In genomic region chr4:62605856-62606541, GRCm38 (mm10) we compare ENCODE assay signal across 11 mouse cellular contexts. TPM values are rescaled to one million over a fixed set of nuclear protein-coding genes. Genes with fewer than 3 reads are reported as not detected.
DNase-seq lines count a peak whose midpoint lies in the region; ATAC-seq and TF ChIP-seq lines count a peak whose summit lies in the region.
"Had no signal": no experiment of that assay in that cellular context is flagged by ENCODE, and none has a peak within 500 bp of the region (broad histone marks: within the 10 kb centered on the region; RNA-seq: fewer than 3 reads in every experiment).

No protein-coding gene starts in this region.

- DNase-seq in heart, adult 2 months: no peak
- DNase-seq in heart, postnatal 25 days (ENCODE audit: low spot score): no peak
- DNase-seq in midbrain, embryonic 11.5 days (ENCODE audit: low spot score, missing footprints): no peak
- DNase-seq in embryonic facial prominence, embryonic 10.5 days (ENCODE audit: low spot score): no peak
- DNase-seq in left cerebral cortex, postnatal 36 days (ENCODE audit: low spot score in 2 of 2): no peak
- DNase-seq: B cell, adult 2 months had no signal

- intact Hi-C loops in heart, adult 2 months (cut with DNase I): loop anchor here (2.0 to 5.0 kb wide), 3 partner anchors 41 to 156 kb away; no protein-coding TSS in a partner anchor
- intact Hi-C loops in heart, postnatal 25 days (cut with DNase I): loop anchor here (2.0 kb wide), 1 partner anchor 157 kb away; no protein-coding TSS in a partner anchor
- intact Hi-C loops in left cerebral cortex, postnatal 36 days (cut with DNase I): no loop called here

- no peak overlapping the region for H3K4me2 ChIP-seq in midbrain, embryonic 12.5 days (replicated peaks)
- no peak overlapping the region for H3K4me2 ChIP-seq in midbrain, embryonic 11.5 days
- no peak overlapping the region for H3K4me2 ChIP-seq in neural tube, embryonic 14.5 days (ENCODE audit: low read depth, low read length)

- TF ChIP-seq CTCF in heart, adult 2 months (IDR thresholded peaks at IDR 0.05): no peak

- no peak for TF ChIP-seq EP300 in heart, adult 2 months (IDR thresholded peaks at IDR 0.05; ENCODE audit: insufficient read depth, low read depth, low read length)

- H3K4me1 ChIP-seq in heart, adult 2 months (ENCODE audit: control insufficient read depth, insufficient read depth, low read length): peaks cover 23% of the 10 kb centered on the region
- H3K4me1 ChIP-seq in midbrain, embryonic 12.5 days: peaks cover 34% of the 10 kb centered on the region
- peaks cover 4% of the 10 kb centered on the region; the same call in 1 of the 2 replicates for H3K4me1 ChIP-seq in midbrain, embryonic 11.5 days (ENCODE audit: control insufficient read depth, insufficient read depth, low read length)
- peaks cover 48% of the 10 kb centered on the region for H3K4me1 ChIP-seq in embryonic facial prominence, embryonic 10.5 days
- peaks cover 21% of the 10 kb centered on the region for H3K4me1 ChIP-seq in neural tube, embryonic 14.5 days (ENCODE audit: control insufficient read depth, insufficient read depth, low read length)

- H3K79me2 ChIP-seq in heart, adult 2 months (replicated peaks; ENCODE audit: control insufficient read depth, insufficient read depth, low read length): no peaks in the 10 kb centered on the region

- H3K9me3 ChIP-seq in midbrain, embryonic 12.5 days: no peaks in the 10 kb centered on the region
- H3K9me3 ChIP-seq in midbrain, embryonic 11.5 days (ENCODE audit: control insufficient read depth, low read length): no peaks in the 10 kb centered on the region
- no peaks in the 10 kb centered on the region for H3K9me3 ChIP-seq in embryonic facial prominence, embryonic 10.5 days
- no peaks in the 10 kb centered on the region for H3K9me3 ChIP-seq in neural tube, embryonic 14.5 days (ENCODE audit: control insufficient read depth, low read length)

- 77% methylated on average over 9 of the region's 9 CpGs for WGBS in heart, adult 2 months
- WGBS in midbrain, embryonic 12.5 days: 96% methylated on average over 9 of the region's 9 CpGs
- 94% methylated on average over 9 of the region's 9 CpGs for WGBS in midbrain, embryonic 11.5 days
- WGBS in embryonic facial prominence, embryonic 10.5 days: 89% methylated on average over 9 of the region's 9 CpGs
- WGBS in neural tube, embryonic 14.5 days: 88% methylated on average over 9 of the region's 9 CpGs

- H3K27ac ChIP-seq in heart, adult 2 months: peak overlapping the region; percentile 27
- H3K27ac ChIP-seq in midbrain, embryonic 12.5 days (replicated peaks): 0 out of 2 replicates have a peak overlapping the region, but pooled peaks have one; percentile 22
- H3K27ac ChIP-seq in midbrain, embryonic 11.5 days (ENCODE audit: low read depth, low read length): no peak overlapping the region
- peak overlapping the region; percentile 54 for H3K27ac ChIP-seq in embryonic facial prominence, embryonic 10.5 days (replicated peaks)
- peak overlapping the region; percentile 45; the same call in 1 of the 2 replicates for H3K27ac ChIP-seq in neural tube, embryonic 14.5 days (ENCODE audit: low read depth, low read length)
- H3K27ac ChIP-seq: liver, embryonic 14.5 days had no signal

- ATAC-seq in midbrain, embryonic 12.5 days (ENCODE audit: low FRiP score, low read depth): no peak
- no peak for ATAC-seq in midbrain, embryonic 11.5 days (ENCODE audit: low FRiP score)
- ATAC-seq in neural tube, embryonic 14.5 days (ENCODE audit: low read depth): no peak
- no peak for ATAC-seq in megakaryocyte progenitor cell, adult 5-6 weeks (replicated peaks; ENCODE audit: poor library complexity)
- ATAC-seq: Patski had no signal

- no peak overlapping the region for H3K4me3 ChIP-seq in heart, adult 2 months
- H3K4me3 ChIP-seq in midbrain, embryonic 12.5 days: no peak overlapping the region
- H3K4me3 ChIP-seq in midbrain, embryonic 11.5 days (ENCODE audit: low read depth, low read length): no peak overlapping the region
- no peak overlapping the region for H3K4me3 ChIP-seq in embryonic facial prominence, embryonic 10.5 days
- H3K4me3 ChIP-seq in neural tube, embryonic 14.5 days (ENCODE audit: low read depth, low read length): no peak overlapping the region

- no peaks in the 10 kb centered on the region for H3K36me3 ChIP-seq in heart, adult 2 months (ENCODE audit: control insufficient read depth, insufficient read depth, low read length)
- H3K36me3 ChIP-seq in midbrain, embryonic 12.5 days: no peaks in the 10 kb centered on the region
- H3K36me3 ChIP-seq in midbrain, embryonic 11.5 days (ENCODE audit: control insufficient read depth, insufficient read depth, low read length): no peaks in the 10 kb centered on the region; the same call in 1 of the 2 replicates
- no peaks in the 10 kb centered on the region for H3K36me3 ChIP-seq in embryonic facial prominence, embryonic 10.5 days (replicated peaks)
- H3K36me3 ChIP-seq in neural tube, embryonic 14.5 days (ENCODE audit: control insufficient read depth, insufficient read depth, low read length): no peaks in the 10 kb centered on the region

- H3K9ac ChIP-seq in heart, adult 2 months (ENCODE audit: low read depth, low read length): no peak overlapping the region
- H3K9ac ChIP-seq in midbrain, embryonic 12.5 days (replicated peaks): no peak overlapping the region
- no peak overlapping the region for H3K9ac ChIP-seq in midbrain, embryonic 11.5 days (ENCODE audit: low read length)
- no peak overlapping the region for H3K9ac ChIP-seq in neural tube, embryonic 14.5 days (replicated peaks; ENCODE audit: low read depth, low read length)
- H3K9ac ChIP-seq: liver, embryonic 14.5 days had no signal

- TF ChIP-seq POLR2A in heart, adult 2 months (IDR thresholded peaks at IDR 0.05; ENCODE audit: insufficient read depth, low read depth, low read length): no peak

- no peaks in the 10 kb centered on the region for H3K27me3 ChIP-seq in heart, adult 2 months (ENCODE audit: control insufficient read depth, insufficient read depth, low read length)
- H3K27me3 ChIP-seq in midbrain, embryonic 12.5 days: no peaks in the 10 kb centered on the region
- H3K27me3 ChIP-seq in midbrain, embryonic 11.5 days (ENCODE audit: control insufficient read depth, insufficient read depth, low read length): no peaks in the 10 kb centered on the region
- H3K27me3 ChIP-seq in embryonic facial prominence, embryonic 10.5 days (replicated peaks; ENCODE audit: low read depth, poor library complexity, severe bottlenecking): no peaks in the 10 kb centered on the region
- H3K27me3 ChIP-seq in neural tube, embryonic 14.5 days (ENCODE audit: control insufficient read depth, insufficient read depth, low read length): no peaks in the 10 kb centered on the region
- H3K27me3 ChIP-seq: Patski had no signal

RNA-seq across cellular contexts. Expression of gene Rgs3, which starts 46.4 kb away (rescaled TPM):
- total RNA-seq in heart, adult 2 months (2021): 10 to 100 TPM; 23.5 to 33.7 TPM
- polyA plus RNA-seq in heart, adult 2 months (2012; rRNA removed): 48.1 and 49.4 TPM in 2 replicates
- total RNA-seq in heart, postnatal 25 days (2021): 10 to 100 TPM; 27.9 to 31.2 TPM
- polyA plus RNA-seq in midbrain, embryonic 12.5 days (2016; fragmentation: Nextera tagmentation; extraction: Ambion mirVana): 58.5 and 60.2 TPM in 2 replicates
- polyA plus RNA-seq in midbrain, embryonic 11.5 days (2014; fragmentation: Nextera tagmentation; extraction: Ambion mirVana): 22.3 and 23.9 TPM in 2 replicates
- 35.4 and 35.5 TPM in 2 replicates for polyA plus RNA-seq in embryonic facial prominence, embryonic 10.5 days (2016; fragmentation: Nextera tagmentation; extraction: Ambion mirVana)
- polyA plus RNA-seq in neural tube, embryonic 14.5 days (2014; fragmentation: Nextera tagmentation; extraction: Ambion mirVana): 30.1 and 32.5 TPM in 2 replicates
- total RNA-seq in megakaryocyte progenitor cell, adult 5-6 weeks (2015): 4.2 and 5.2 TPM in 2 replicates
- total RNA-seq in megakaryocyte progenitor cell, adult 5-6 weeks (2017): 9.7 and 10.8 TPM in 2 replicates
- 10 to 100 TPM; 28.2 to 32.3 TPM for total RNA-seq in left cerebral cortex, postnatal 36 days (2021)
